Mouse (Mus musculus): Measurements from ENCODE around the gene Clec18a. TPM values are rescaled to one million over a fixed set of nuclear protein-coding genes. Genes with fewer than 3 reads are reported as not detected.
"Not testable (repeated sequence)": the region's sequence is repeated elsewhere in the genome, so short reads cannot be mapped to it uniquely, and the experiment has no call there.

Gene Clec18a
- polyA plus RNA-seq, 1 experiment from 2014 or later, result 1.8 TPM

DNA sequence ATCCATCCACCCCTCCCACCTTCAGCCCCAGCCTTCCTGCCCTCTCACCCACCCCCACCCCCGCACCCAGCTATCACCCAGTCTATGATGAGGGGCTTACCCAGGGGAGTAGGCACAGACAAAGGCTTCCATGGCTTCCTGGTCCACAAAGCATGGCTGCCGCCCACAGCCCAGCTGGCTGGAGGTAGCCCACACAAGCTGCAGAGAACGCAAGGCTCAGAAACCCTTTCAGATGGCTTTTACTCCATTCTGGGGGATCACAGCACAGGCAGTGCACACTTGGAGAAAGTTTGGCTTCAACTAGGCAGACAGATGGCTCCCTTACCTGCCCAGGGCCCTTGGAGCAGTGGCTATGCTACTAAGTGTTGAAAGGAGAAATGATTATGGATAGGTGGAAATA lies 16.3 kb downstream of the Clec18a start:
- DNase-seq (ENCODE audit: low spot score), result no peak
- Histone ChIP-seq H3K4me1 (peaks cover 14% of the 10 kb centered on the region), H3K9me3 (no peaks in the 10 kb centered on the region), H3K36me3 (replicated peaks) (no peaks in the 10 kb centered on the region), H3K27me3 (replicated peaks; ENCODE audit: low read depth, poor library complexity, severe bottlenecking) (no peaks in the 10 kb centered on the region), H3K27ac (replicated peaks) (no peak overlapping the region), H3K4me3 (no peak overlapping the region)
- WGBS, result 76% methylated on average over 3 of the region's 3 CpGs

DNA sequence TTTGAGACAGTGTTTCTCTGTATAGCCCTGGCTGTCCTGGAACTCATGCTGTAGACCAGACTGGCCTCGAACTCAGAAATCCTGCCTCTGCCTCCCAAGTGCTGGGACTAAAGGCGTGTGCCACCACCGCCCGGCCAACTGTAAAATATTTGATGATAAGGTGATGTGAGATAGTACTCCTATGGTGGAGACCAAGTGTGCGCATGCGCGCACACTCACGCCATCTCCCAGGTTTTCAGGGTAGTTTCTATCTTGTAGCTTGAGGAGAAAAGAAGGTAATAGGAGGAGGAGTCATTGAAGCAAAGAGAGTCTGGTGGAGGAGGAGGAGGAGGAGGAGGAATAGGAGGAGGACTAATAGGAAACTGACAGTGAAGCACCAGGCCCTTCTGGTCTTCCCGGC lies 23.6 kb downstream of the Clec18a start:
- not testable (repeated sequence) for H3K36me3 ChIP-seq (replicated peaks); H3K4me1 ChIP-seq; H3K4me3 ChIP-seq; DNase-seq (ENCODE audit: low spot score); H3K9me3 ChIP-seq; H3K27me3 ChIP-seq (replicated peaks; ENCODE audit: low read depth, poor library complexity, severe bottlenecking); H3K27ac ChIP-seq (replicated peaks)
- WGBS, result 95% methylated on average over 9 of the region's 9 CpGs

DNA sequence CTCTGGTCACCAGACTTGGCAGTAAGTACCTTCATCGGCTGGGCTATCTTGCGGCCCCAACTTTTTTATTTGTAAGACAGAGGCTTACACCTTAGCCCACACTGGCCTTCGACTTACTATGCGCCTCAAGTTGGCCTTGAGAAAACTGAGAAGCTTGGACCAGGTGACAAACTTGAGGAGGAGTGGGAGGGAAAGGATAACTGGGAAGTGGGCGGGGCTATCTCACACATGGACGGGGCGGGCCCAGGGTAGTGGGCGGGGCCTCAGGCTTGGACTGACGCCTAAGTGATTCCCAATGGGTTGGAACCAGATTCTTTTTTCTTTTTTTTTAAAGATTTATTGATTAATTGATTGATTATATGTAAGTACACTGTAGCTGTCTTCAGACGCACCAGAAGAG lies 24.8 kb downstream of the Clec18a start:
- Histone ChIP-seq H3K9me3 (no peaks in the 10 kb centered on the region), H3K27me3 (replicated peaks; ENCODE audit: low read depth, poor library complexity, severe bottlenecking) (0 out of 2 replicates have a peak, but pooled peaks cover 3% of the 10 kb centered on the region), H3K36me3 (replicated peaks) (no peaks in the 10 kb centered on the region), H3K4me1 (peaks cover 8% of the 10 kb centered on the region; the same call in 1 of the 2 replicates), H3K4me3 (no peak overlapping the region), H3K27ac (replicated peaks) (no peak overlapping the region)
- peak; percentile 33 for DNase-seq (ENCODE audit: low spot score)
- 28% methylated on average over 10 of the region's 10 CpGs for WGBS

DNA sequence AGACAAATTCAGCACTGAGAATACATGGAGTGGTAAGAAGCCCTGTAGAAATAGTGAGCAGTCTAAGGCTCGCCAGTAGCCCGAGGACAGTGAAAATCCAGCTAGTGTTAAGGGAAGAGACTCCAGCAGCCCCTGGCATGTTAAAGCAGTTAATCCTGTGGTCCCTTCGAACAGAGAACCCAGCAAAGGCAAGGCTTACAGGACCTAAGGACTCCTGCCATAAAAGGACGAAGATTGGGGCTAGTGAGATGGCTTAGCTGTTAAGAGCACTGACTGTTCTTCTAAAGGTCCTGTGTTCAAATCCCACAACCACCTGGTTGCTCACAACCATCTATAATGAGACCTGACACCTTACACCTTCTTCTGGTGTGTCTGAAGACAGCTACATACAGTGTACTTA lies 25.9 kb downstream of the Clec18a start:
- no peak for DNase-seq (ENCODE audit: low spot score)
- 75% methylated on average over 4 of the region's 4 CpGs for WGBS
- H3K27me3 ChIP-seq (replicated peaks; ENCODE audit: low read depth, poor library complexity, severe bottlenecking), result 0 out of 2 replicates have a peak, but pooled peaks cover 3% of the 10 kb centered on the region
- H3K9me3 ChIP-seq, result no peaks in the 10 kb centered on the region
- no peak overlapping the region for H3K4me3 ChIP-seq
- peaks cover 16% of the 10 kb centered on the region for H3K4me1 ChIP-seq
- H3K36me3 ChIP-seq (replicated peaks), result no peaks in the 10 kb centered on the region
- H3K27ac ChIP-seq (replicated peaks), result no peak overlapping the region

DNA sequence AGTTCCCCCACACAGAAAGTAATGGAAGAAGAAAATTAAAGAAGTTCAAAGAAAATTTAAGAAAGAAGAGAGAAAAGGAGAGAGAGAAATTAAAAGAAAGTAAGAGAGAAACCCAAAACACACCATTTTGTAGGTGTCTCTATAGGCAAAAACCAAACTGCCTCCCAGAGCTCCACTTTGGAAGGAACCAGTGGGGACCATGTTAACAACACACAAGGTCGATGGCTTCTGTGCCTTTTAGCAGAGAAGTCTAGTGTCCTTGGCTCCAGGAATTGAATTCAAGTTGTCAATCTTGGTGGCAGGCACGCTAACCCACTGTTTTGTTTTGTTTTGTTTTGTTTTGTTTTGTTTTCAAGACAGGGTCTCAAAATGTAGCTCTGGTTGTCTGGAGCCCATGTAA lies 29.3 kb downstream of the Clec18a start:
- H3K27me3 ChIP-seq (replicated peaks; ENCODE audit: low read depth, poor library complexity, severe bottlenecking), result 0 out of 2 replicates have a peak, but pooled peaks cover 8% of the 10 kb centered on the region
- peaks cover 47% of the 10 kb centered on the region for H3K4me1 ChIP-seq
- H3K9me3 ChIP-seq, result no peaks in the 10 kb centered on the region
- H3K4me3 ChIP-seq, result peak overlapping the region; percentile 75
- H3K36me3 ChIP-seq (replicated peaks), result peaks cover 16% of the 10 kb centered on the region
- DNase-seq (ENCODE audit: low spot score), result no peak
- H3K27ac ChIP-seq (replicated peaks), result no peak overlapping the region; the same call in 1 of the 2 replicates
- WGBS, result 49% methylated on average over 2 of the region's 2 CpGs

DNA sequence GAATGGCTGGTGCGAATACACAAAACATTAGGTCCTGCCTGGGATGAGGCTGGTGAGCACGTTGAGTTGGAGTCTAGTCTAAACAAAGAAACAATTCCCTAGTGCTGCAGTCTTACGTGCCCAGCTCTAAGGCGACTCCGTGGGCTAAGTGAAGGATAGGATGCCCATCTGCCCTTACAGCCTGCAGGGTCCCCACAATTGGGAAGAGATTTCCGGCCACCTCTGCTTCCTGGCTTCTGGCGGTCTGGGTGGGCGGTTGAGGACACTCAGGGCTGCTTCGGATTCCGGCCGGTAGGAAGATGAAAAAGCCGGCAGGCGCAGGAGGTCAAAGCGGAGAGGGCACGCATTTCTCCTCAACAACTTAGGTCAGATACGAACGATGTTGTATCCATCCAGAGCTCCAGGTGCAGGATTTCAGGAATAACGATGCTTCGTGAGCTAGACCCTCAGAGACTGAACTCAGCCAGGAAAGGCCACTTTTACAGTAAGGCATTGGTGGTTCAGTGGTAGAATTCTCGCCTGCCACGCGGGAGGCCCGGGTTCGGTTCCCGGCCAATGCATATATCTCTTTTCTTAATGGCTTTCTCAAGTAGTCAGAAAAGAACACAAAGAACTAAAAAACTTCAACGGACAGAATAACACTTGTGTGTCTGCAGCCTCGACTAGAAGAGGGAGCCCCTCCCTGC lies 30.0 kb downstream of the Clec18a start:
- Histone ChIP-seq H3K27me3 (replicated peaks; ENCODE audit: low read depth, poor library complexity, severe bottlenecking) (0 out of 2 replicates have a peak, but pooled peaks cover 8% of the 10 kb centered on the region), H3K4me3 (peak overlapping the region; percentile 75), H3K4me1 (peaks cover 54% of the 10 kb centered on the region), H3K27ac (replicated peaks) (peak overlapping the region; percentile 83), H3K36me3 (replicated peaks) (peaks cover 23% of the 10 kb centered on the region), H3K9me3 (no peaks in the 10 kb centered on the region)
- under 1% methylated on average over 27 of the region's 27 CpGs for WGBS
- peak; percentile 92 for DNase-seq (ENCODE audit: low spot score)

DNA sequence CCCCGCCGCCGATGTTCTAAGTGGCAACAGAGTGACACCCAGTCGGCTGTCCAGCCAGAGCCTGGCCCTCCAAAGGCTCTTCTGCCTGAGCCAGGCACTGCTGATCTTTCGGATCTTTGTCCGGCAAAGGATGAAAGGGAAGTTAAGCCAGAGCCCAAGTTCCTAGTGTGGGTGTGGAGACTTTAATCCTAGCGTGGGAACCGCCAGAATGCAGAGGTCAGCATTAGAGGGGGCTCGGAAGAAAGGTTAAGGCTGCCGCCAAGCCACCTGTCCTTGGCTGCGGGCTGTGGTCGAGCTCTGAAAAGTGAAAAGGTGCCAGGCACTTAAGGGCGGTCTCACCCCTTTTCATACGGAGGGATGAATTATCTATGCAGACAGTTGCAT lies 30.5 kb downstream of the Clec18a start:
- DNase-seq (ENCODE audit: low spot score), result no peak
- peak overlapping the region; percentile 75 for H3K4me3 ChIP-seq
- H3K27me3 ChIP-seq (replicated peaks; ENCODE audit: low read depth, poor library complexity, severe bottlenecking), result 0 out of 2 replicates have a peak, but pooled peaks cover 8% of the 10 kb centered on the region
- H3K36me3 ChIP-seq (replicated peaks), result peaks cover 25% of the 10 kb centered on the region
- 0% methylated on average over 14 of the region's 14 CpGs for WGBS
- H3K9me3 ChIP-seq, result no peaks in the 10 kb centered on the region
- H3K4me1 ChIP-seq, result peaks cover 59% of the 10 kb centered on the region
- H3K27ac ChIP-seq (replicated peaks), result peak overlapping the region; percentile 83

DNA sequence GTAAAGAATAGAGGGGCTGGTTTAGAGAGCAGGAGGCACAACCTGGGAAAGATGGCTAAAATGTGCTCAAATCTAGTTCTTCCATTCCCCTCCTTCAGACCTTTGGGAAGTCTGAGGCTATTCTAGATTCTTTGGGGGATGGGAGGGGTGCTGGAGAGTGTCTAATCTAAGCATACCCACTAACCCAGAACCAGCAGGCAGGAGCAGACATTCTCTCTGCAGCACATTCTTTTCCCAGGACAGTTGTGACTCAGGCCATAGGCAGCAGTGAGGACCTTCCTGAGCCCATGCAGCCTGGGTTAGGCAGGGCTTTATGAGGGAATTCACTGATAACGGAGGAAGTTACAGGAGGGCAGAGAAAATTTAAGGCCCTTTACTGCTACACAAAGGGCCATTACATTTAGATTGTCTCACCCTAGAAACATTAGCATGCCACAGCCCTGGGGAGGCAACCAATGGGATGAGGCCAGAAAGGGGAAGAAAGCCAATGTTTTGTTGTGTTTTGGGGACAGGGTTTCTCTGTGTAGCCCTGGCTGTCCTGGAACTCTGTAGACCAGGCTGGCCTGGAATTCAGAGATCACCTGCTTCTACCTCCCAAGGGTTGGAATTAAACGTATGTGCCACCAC lies 33.2 kb downstream of the Clec18a start:
- H3K27ac ChIP-seq (replicated peaks), result no peak overlapping the region
- peaks cover 59% of the 10 kb centered on the region for H3K4me1 ChIP-seq
- 0 out of 2 replicates have a peak, but pooled peaks cover 5% of the 10 kb centered on the region for H3K27me3 ChIP-seq (replicated peaks; ENCODE audit: low read depth, poor library complexity, severe bottlenecking)
- DNase-seq (ENCODE audit: low spot score), result no peak
- H3K4me3 ChIP-seq, result 0 out of 2 replicates have a peak overlapping the region, but pooled peaks have one; percentile 11
- WGBS, result 64% methylated on average over 2 of the region's 2 CpGs
- peaks cover 43% of the 10 kb centered on the region for H3K36me3 ChIP-seq (replicated peaks)
- no peaks in the 10 kb centered on the region for H3K9me3 ChIP-seq

DNA sequence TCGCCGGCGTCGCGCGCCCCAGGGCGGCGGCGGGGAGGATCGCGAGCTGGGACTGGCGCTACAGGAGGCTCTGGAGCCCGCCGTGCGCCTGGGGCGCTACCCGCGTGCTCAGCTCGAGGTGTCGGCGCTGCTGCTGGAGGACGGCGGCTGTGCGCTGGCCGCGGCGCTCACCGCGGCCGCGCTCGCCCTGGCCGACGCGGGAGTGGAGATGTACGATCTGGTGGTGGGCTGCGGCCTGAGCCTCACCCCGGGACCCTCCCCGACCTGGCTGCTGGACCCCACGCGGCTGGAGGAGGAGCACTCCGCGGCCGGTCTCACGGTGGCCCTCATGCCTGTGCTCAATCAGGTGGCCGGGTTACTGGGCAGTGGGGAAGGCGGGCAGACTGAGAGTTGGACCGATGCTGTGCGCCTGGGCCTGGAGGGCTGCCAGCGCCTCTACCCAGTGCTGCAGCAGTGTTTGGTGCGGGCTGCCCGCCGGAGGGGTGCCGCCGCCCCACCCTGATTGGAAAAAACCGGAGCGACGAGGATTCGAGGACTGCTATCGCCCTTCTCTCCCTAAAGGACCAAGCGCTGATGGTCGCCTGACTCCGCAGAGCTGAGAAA lies 35.4 kb downstream of the Clec18a start:
- peaks cover 66% of the 10 kb centered on the region for H3K36me3 ChIP-seq (replicated peaks)
- peak overlapping the region; percentile 94 for H3K27ac ChIP-seq (replicated peaks)
- WGBS, result under 1% methylated on average over 63 of the region's 63 CpGs
- H3K4me1 ChIP-seq, result peaks cover 47% of the 10 kb centered on the region
- H3K27me3 ChIP-seq (replicated peaks; ENCODE audit: low read depth, poor library complexity, severe bottlenecking), result 0 out of 2 replicates have a peak, but pooled peaks cover 5% of the 10 kb centered on the region
- no peak for DNase-seq (ENCODE audit: low spot score)
- H3K4me3 ChIP-seq, result peak overlapping the region; percentile 96
- no peaks in the 10 kb centered on the region for H3K9me3 ChIP-seq

DNA sequence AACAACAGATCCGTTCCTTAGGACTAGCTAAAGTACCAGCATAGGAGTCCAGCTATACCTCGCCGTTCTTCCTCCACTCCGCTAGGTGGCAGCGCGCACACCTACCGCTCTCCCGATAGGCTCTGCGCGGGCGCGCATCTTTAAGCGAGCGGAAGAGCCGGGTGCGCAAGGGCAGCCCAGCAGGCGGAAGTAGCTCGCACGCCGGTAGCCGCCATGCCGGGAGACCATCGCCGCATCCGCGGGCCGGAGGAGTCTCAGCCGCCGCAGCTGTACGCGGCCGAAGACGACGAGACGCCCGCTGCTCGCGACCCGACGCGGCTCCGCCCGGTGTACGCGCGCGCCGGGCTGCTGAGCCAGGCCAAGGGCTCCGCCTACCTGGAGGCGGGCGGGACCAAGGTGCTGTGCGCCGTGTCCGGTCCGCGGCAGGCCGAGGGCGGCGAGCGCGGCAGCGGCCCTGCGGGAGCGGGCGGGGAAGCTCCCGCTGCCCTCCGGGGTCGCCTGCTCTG lies 36.0 kb downstream of the Clec18a start, which contains the start of gene Exosc6:
Gene Exosc6, plus strand, starts transcription at position 182 of the 506 bp plus-strand sequence.
- H3K4me3 ChIP-seq, result peak within 1 kb of the TSS; percentile 96
- peaks cover 41% of the 10 kb centered on the region for H3K4me1 ChIP-seq
- H3K9me3 ChIP-seq, result no peaks in the 10 kb centered on the region
- peak within 1 kb of the TSS; percentile 94 for H3K27ac ChIP-seq (replicated peaks)
- 0 out of 2 replicates have a peak, but pooled peaks cover 5% of the 10 kb centered on the region for H3K27me3 ChIP-seq (replicated peaks; ENCODE audit: low read depth, poor library complexity, severe bottlenecking)
- WGBS, result under 1% methylated on average over 68 of the region's 68 CpGs
- H3K36me3 ChIP-seq (replicated peaks), result peaks cover 72% of the 10 kb centered on the region
- peak; percentile 94 for DNase-seq (ENCODE audit: low spot score)

DNA sequence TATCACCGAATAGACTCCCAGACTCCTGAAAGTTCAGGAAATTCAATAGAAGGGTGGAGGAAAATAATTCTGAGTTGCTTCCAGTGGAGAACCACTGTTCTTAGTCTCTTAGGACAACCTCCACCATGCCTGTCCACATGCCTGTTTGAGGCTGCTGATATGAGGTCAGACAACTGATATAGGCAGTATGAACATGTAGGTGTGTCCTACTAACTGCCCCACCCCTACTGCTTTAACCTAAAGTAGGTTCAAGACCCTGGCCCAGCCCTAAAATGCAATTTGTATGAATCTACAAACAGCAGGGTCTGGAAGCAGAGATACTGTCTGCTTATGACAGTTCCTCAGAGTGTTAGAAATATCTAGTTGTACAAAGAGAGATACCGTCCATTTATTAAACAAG lies 36.6 kb downstream of the Clec18a start:
- Histone ChIP-seq H3K4me3 (peak overlapping the region; percentile 96), H3K27me3 (replicated peaks; ENCODE audit: low read depth, poor library complexity, severe bottlenecking) (0 out of 2 replicates have a peak, but pooled peaks cover under 1% of the 10 kb centered on the region), H3K27ac (replicated peaks) (no peak overlapping the region), H3K4me1 (peaks cover 36% of the 10 kb centered on the region), H3K9me3 (no peaks in the 10 kb centered on the region), H3K36me3 (replicated peaks) (peaks cover 75% of the 10 kb centered on the region)
- 69% methylated on average over 2 of the region's 2 CpGs for WGBS
- no peak for DNase-seq (ENCODE audit: low spot score)

DNA sequence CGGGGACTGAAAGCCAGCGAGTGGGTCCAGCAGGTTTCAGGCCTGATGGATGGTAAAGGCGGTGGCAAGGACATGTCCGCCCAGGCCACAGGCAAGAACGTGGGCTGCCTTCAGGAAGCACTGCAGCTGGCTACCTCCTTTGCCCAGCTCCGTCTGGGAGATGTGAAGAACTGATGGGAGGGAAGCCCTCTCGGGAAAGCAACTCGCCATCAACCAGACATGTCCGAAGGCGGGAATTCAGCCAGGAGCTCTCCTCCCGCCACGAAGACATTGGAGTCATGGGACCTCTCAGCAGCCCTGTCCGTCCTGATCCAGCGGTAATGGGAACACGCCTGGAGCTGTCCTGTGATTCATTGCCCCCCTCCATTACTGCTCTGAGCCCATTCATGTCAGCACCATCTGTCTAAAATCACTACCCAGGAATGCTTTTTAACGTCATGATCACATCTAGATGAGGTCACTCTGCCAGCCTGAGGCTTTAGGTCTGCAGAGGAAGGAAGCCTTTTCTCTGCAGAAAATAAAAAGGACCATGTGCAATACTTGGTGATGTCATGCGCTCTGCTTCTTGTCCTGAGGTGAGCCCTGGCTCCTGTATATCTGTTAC lies 37.1 kb downstream of the Clec18a start:
- Histone ChIP-seq H3K36me3 (replicated peaks) (peaks cover 80% of the 10 kb centered on the region), H3K4me1 (peaks cover 31% of the 10 kb centered on the region), H3K4me3 (no peak overlapping the region), H3K27ac (replicated peaks) (no peak overlapping the region), H3K27me3 (replicated peaks; ENCODE audit: low read depth, poor library complexity, severe bottlenecking) (no peaks in the 10 kb centered on the region), H3K9me3 (no peaks in the 10 kb centered on the region)
- 93% methylated on average over 17 of the region's 17 CpGs for WGBS
- DNase-seq (ENCODE audit: low spot score), result no peak

Data from embryonic facial prominence, embryonic 10.5 days (tissue).